Mouse (Mus musculus): ENCODE results near the gene Krt26.

The Krt26 gene

DNA sequence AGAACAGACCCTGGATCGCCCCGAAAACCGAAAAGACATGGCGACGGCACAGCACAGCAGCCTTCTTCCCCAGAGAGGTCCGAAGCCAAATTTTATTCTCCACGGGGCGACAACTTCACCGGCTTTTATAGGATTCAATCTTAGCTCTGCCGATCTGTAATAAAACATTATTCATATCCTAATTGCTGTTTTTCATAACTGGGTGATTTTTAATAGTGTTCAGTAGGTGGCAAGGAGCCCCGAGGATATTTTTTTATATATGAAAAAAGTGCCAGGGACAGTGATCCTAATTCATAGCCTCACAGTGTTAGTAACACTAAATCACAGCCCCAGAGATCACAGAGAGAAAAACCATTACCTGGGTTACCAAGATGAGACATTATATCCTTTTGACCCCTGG is at the start of gene Krt26:
Gene Krt26, minus strand, starts transcription at position 101 of the 400 bp plus-strand sequence.
- no peak for DNase-seq (ENCODE audit: low read depth, low spot score)

DNA sequence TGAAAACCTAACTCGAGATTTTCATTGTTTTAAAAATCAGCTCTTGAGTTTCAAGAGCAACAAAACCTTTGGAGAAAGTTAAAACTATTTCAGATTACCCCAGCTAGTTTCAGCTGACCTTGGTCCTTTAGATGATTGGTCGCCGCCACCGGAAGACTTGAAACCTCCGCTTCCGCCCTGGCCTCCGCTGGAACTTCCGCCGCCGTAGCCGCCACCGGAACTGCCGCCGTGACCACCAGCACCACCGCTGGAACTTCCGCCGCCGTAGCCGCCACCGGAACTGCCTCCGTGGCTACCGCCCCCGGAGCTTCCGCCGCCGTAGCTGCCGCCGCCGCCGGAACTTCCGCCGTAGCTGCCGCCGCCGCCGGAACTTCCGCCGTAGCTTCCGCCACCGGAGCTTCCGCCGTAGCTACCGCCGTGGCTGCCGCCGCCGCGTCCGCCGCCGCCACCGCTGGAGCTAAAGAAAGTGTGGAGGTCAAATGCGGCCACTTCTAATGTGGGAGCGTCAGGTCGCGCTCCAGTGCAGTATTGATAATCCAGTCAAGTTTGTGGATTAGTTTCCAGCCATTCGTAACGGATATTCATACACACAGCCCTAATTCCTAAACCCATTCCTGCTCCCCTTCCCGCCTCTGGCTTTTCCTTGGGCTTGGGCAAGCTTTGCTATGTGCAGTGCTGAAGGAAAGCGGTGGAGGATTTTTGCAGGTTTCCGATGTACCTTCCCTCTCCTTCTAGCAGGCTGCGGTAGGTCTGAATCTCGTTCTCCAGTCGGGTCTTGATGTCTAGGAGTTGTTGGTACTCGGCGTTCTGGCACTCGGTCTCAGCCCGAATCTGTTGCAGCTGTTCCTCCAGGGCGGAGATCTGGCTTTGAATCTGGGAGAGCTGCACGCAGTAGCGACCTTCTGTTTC is 48.3 kb upstream of the Krt26 start:
- DNase-seq (ENCODE audit: low read depth, low spot score): peak; percentile 83

DNA sequence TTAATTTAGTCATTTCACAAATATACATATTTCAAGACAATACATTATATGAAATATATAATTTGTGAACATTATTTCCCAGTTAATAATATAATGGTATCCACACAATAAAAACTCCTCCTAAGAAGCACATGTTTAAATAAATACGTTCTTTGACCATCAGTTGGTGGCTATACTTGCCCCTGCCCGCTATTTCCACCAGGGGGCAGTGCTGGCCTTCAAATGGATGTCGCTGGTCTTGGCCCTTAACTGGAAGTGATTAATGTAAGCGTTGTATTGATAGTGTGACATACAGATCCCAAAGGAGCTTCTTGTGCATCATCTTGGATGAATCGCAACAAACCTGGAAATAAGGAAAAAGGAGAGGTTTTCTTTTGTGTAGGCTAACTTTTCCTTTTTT is 41.8 kb upstream of the Krt26 start:
- no peak for DNase-seq (ENCODE audit: low read depth, low spot score)

DNA sequence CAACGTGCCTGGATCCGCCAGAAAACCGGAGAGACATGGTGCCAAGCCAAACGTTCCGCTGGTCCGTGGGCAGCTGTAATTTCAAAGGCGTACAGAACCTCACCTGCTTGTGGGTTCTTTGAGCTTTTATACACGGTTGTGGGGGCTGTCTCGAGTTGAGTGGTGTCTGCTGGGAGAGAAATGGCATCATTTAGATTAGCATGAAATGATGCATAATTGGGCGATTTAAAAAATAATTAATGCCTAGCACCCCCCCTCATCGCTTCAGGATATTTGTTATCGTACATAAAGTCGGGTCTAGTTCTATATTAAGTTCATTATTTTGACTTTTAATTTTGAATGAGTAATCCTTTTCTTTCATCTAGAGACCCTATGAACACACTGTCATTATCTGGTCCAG is 37.0 kb upstream of the Krt26 start, which contains the start of gene Krt28:
Gene Krt28, minus strand, starts transcription at position 101 of the 400 bp plus-strand sequence.
- no peak for DNase-seq (ENCODE audit: low read depth, low spot score)

DNA sequence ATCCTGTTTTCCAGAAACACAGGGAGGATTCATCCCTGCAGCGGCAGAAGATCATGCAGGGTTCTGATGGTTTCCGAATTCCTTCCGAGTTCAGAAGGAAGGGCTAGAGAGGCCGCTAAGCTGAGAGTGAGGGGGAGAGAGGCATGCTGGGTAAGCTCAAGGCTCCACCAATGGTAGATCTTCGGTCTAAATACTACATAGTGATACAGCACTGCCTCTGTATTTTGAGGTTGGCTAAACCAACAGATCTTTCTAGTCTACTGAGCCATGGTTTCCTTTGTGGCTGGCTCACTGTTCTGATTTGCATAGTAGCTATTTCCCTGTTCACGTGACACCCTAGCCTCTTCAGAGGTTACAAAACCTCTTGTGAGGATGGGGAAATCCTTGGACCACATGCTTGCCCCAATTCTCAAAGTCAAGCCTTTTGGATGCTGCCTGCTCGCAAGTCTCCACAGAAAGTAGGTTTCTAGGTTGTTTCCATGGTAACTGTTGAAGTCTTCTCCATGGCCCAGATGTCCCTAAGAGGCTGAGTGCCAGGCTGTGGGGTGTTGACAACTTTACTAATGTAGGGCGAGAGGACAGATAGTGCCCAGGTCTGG is 32.2 kb upstream of the Krt26 start:
- DNase-seq (ENCODE audit: low read depth, low spot score): peak; percentile 64

DNA sequence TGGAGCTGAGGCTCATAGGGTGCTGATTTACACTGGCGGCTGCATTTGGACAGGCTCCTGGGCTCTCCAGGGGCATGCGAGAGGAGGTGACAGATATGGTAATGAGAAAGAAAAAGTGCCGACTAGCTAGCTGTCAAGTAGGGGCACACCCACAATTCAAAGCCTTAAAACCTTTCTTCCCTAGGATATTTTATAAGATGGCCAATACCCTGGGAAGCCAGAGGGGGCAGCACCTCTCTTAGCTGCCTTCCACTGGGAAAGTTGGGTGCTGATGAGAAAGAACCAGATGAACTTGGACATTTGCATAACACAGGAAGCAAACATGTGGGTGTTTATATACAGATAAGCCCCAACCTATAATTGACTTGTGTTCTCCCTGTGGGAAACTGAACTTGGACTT is 31.5 kb upstream of the Krt26 start:
- DNase-seq (ENCODE audit: low read depth, low spot score): no peak

DNA sequence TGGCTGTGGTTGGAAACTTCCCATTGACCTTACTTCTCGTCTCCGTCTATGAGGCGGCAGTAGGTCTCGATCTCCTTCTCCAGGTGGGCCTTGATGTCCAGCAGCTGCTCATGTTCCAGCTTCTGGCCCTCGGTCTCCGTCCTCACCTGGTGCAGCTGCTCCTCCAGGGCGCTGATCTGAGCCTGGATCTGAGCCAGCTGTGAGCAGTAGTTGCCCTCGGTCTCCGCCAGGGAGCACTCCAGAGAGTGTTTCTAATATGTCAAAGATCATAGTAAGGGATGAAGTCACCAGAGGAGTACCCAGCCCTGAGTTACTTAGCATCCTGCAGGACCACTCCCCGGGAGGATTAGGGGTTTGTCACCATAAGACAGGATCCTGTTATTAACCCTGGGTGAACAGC is 29.0 kb upstream of the Krt26 start:
- no peak for DNase-seq (ENCODE audit: low read depth, low spot score)

DNA sequence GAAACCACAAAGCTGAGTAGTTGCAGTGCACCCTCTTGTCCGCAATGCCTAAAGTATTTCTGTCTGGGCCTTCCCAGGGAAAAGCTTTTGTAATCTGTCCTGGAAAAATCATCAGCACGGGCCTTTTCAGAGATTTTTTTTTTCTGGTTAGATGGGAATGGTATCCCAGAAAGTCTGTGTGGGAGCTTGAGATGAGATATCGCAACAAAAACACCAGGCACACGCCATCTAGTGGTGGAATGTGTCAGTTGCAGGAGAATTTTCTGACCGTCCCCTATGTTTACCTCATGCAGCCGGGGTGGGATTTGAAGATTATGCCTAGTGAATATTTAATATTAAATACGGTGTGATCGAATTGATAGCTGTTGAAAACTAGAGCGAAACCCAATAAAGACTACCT is 26.6 kb upstream of the Krt26 start:
- peak; percentile 19 for DNase-seq (ENCODE audit: low read depth, low spot score)

DNA sequence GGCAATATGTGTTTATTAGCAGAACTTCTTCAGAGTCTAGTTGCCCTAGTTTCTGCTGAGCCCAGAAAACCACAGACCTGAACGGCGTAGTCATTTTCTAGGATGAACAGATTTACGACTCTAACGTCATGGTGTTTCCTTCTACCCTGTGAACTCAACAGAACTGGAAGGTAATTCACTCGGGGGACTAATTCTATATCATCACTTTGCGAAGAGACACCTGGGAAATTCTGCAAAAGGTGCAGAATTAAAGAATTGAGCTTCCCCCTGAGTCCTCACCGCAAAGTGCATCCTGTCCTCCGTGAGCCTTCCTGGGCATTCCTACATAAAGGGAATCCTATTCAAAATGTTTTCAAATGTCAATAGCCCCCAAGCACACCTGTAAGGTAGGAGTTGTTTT is 23.7 kb upstream of the Krt26 start:
- DNase-seq (ENCODE audit: low read depth, low spot score): no peak

DNA sequence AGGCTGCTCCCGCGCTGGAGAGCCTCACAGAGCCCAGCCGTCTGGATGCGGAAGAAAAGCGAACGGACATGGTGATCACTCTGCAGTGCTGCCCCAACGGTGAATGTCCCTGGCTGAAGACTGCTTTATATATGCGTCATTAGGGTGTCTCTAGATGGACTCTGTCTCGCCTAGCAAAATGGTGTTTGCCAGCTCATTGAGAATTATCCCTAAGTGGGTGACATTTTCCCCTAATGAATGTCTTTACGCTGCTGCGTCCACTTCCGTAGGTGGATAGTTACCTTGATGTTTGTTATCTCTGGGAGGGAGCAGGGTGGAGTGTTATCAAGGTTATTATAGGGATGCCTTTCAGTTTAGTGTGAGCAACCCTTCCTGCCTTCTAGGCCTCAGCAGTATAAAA is 13.2 kb upstream of the Krt26 start, which contains the start of gene Krt27:
Gene Krt27, minus strand, starts transcription at position 101 of the 400 bp plus-strand sequence.
- no peak for DNase-seq (ENCODE audit: low read depth, low spot score)

DNA sequence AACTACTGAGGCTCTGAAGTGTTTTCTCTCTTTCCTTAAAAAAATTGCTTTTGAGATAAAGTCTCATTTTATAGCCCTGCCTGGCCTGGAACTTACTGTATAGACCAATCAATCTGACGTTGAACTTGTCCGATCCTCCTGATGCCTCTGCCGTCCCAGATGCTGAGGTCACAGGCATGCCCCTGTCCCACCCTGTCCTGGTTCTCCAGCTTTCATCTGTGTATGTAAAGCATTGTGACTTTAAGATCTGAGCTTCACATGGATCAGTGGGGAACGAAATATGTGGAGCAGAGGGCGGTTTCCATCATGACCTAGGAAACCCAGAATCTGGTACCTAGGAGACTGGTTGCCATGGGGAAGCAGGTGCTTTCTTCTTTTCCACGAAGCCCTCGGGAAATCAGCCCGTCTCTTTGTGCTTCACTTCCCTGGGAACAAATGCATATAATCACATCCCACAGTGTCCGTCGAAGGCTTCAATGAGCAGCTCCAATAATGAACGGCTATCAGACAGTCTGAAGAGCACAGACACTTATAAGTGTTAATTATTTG is 1.6 kb upstream of the Krt26 start:
- no peak for DNase-seq (ENCODE audit: low read depth, low spot score)

DNA sequence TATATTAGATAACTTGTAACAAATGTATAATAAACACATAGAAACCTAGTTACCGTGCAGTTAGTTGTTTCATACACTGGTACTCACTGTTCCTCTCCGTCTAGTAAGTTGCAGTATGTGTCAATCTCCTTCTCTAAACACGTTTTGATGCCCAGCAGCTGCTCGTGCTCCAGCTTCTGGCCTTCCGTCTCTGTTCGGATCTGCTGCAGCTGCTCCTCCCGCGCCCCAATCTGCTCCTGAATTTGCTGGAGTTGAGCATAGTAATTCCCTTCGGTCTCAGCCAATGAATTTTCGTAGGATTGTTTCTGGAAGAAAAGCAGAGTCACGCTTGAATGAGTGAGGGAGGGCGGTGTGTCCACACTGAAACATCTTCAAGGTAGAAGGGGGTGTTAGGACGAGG is 4.3 kb downstream of the Krt26 start:
- DNase-seq (ENCODE audit: low read depth, low spot score): peak; percentile 47

DNA sequence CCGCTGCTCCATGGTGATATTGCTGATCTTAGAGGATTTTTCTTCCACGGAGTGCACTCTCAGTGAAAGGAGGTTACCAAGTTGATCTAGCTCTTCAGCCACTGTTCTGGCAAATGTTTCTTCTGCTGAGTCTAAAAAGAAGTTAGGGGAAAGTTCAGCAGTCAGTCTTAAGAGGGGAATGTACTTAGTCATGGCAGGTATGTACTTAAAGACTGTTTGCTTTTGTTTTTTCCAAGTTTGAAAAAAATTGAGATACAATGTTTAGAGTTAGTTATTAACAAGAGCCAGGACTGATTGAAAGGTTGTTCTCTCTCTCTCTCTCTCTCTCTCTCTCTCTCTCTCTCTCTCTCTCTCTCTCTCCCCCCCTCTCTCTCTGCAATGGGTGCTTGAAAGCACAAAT is 8.1 kb downstream of the Krt26 start:
- DNase-seq (ENCODE audit: low read depth, low spot score): no peak

DNA sequence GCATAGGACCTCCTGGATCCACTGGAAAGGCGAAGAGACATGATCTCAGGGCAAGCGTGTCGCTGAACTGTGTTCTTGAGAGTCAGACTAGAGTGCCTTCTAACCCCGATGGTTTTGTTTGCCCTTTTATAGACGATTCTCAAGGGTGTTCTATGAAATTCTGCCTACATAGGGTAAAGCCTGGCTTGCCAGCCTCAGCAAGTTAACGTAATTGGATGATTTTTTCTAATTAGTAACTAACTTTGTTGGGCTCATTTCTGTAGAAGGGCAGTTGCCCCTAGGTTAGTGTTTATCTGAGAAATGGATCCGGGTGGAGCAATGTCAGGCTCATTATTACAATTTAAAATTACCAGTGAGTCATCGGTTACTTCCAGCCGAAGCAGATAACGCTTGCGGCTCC is 14.9 kb downstream of the Krt26 start, which contains the start of gene Krt25:
Gene Krt25, minus strand, starts transcription at position 101 of the 400 bp plus-strand sequence.
- DNase-seq (ENCODE audit: low read depth, low spot score): no peak

DNA sequence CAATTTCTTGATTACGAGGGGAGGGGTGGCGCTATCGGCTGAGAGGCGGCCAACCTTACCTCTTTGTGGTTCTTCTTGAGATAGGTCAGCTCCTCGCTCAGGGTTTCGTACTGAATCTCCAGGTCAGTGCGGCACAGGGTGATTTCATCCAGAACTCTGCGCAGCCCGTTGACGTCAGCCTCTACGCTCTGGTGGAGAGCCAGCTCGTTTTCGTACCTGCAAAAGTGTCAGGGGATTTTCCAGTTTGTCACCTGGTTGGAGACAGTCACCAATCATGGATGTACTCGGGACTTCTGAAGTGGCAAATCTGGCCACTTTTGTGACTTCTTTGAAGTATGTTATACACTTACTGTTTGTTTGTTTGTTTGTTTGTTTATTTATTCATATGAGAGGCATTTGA is 16.7 kb downstream of the Krt26 start:
- DNase-seq (ENCODE audit: low read depth, low spot score): no peak

DNA sequence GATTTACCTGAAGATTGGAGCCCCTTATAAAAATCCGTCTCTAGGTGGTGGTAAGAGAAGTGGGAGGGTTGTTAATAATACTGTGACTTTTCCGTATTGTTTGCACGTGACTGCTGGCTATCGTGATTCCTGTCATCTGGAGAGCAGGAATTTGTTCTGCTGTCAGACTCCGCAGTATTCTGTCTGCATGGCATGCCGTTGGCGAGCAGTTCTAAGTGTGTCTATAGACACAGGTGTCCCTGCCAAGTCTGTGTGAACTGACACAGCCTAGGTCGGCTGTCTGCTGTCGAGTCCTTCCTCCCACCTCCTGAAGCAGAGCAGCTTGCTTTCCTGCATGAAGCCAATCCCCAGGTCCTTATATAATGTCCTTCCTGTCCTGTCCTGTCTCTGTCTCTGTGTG is 18.6 kb downstream of the Krt26 start:
- DNase-seq (ENCODE audit: low read depth, low spot score): no peak

DNA sequence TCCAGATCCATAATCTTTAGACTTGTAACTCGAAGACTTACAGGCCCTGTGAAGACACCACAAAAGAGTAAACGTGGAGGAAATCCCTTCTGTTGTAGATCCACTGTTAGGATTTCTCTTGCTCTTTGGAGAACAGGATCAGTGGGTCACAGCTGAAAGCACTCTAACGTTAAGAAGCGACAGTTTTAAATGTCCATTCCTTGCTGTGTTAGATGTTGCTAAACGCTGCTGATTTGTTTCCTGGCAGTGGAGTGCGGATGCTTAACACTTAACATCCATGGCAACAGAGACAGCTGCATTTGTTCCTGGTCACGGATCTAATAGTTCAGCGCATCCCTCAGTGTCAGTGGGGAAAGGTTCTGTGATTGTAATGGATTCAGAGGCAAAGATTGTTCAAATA is 21.2 kb downstream of the Krt26 start:
- no peak for DNase-seq (ENCODE audit: low read depth, low spot score)

DNA sequence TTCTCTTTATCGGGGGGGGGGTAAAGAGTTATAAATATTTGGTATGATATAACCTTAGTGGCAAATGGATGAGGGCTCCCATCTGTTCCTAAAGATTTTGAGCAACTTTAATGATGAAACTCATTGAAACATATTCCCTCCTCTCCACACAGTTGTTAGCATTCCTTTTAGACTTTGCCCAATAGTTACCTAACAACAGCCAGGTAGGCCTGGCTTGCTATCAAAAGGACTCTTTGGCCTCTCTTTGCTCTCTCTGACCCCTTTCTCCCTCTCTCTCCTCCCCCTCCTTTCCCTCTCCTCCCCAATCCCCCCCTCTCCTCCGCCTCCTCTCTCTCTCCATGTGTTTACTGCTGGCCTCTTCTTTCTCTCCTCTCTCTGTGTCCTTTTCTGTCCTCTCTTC is 23.2 kb downstream of the Krt26 start:
- DNase-seq (ENCODE audit: low read depth, low spot score): no peak

DNA sequence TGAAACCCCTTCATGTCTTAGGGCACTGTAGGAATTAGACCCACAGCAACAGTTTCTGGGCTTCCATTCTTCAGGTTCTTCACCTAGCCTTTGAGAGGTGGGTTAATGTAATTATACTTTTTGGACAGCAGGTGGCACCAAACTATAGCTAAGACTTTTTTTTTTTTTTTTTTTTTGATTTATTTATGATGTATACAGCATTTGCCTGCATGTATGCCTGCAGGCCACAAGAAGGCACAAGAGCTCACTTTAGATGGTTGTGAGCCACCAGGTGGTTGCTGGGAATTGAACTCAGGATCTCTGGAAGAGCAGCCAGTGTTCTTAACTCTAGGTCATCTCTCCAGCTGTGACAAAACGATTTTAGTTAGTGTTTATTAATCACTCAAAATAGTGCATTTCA is 26.9 kb downstream of the Krt26 start:
- DNase-seq (ENCODE audit: low read depth, low spot score): no peak

DNA sequence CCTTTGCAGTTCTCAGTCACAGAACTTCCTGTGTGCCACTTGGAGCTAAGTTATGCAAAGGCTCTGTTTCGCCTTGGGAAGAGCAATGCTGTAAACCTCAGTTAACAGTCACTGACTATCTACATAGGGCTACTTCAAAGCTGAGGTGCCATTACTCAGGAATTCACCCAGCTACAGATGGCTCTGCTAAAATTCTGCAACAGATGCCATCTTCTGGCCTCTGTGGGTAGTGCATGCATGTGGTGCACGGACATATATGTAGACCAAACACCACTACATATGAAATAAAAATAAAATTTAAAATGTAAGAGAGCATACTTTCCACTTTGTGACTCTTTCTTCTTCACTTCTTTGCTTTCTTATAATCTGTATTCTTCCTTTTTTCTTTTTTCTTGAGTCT is 30.2 kb downstream of the Krt26 start:
- peak; percentile 47 for DNase-seq (ENCODE audit: low read depth, low spot score)

DNA sequence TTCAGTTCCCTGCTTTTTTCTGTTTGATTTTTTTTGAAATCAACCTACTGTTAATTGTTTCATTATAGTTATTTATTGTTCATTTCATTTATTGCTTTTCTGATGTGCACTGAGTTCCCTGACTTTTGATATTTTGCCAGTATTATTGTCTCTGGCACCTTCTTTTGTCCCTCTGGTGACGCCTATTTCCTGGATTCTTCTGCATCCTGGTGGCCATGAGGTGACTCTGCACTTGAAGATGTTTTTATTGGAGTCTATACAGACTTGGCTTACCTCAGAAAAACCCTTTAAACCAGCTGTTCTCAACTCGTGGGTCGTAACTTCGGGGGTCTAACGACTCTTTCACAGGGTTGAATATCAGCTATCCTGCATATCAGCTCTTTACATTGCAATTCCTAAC is 42.7 kb downstream of the Krt26 start:
- DNase-seq (ENCODE audit: low read depth, low spot score): no peak

DNA sequence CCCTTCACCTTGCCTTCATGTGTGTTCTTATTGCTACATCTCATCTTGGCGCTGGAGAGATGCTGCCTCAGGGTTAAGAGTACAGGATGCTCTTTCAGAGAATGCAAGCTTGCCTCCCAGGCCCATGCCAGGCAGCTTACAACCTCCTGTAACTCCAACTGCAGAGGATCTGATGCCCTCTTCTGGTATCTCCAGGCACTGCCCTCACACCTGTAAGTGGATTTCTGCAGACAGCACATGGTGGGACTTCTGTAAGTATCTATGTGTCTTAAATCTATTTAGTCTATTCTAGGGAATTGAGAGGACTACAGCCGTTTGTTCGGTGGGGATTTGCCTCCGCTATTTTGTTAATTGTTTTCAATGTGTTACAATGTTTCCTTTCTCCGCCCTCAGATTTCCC is 44.9 kb downstream of the Krt26 start:
- peak; percentile 45 for DNase-seq (ENCODE audit: low read depth, low spot score)

DNA sequence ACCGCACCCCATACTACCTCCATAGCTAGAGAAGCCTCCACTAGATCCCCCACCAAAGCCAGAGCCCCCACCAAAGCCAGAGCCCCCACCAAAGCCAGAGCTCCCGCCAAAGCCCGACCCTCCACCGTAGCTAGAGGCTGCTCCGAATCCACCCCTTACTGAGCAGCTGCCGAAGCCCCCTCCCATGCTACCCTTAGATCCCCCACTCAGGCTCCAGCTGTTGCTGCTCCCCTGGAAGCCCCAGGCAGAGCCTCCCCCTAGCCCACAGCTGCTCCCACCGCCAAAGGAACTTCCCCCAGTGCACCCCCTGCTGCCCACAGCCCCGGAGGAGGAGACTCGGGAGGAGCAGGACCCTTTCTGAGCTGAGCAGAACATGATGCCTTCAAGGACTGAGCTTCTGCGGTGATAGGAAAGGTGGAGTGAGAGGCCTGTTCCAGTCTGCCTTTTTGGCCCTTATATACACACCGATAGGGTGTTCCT is 52.9 kb downstream of the Krt26 start, which contains the start of gene Krt24:
Gene Krt24, minus strand, starts transcription at position 430 of the 480 bp plus-strand sequence.
- DNase-seq (ENCODE audit: low read depth, low spot score): no peak
